Mouse (Mus musculus) midbrain, embryonic 12.5 days (tissue): Measurements from ENCODE around the gene B4galt1. TPM values are rescaled to one million over a fixed set of nuclear protein-coding genes. Genes with fewer than 3 reads are reported as not detected.

Source experiments
- ATAC-seq: fragments of 200-750 bp; cut with Nextera tagmentation; 2 replicates; pipeline ENCODE4 v1.8.0; 2017; ENCODE audit warnings: low read depth, moderate TSS enrichment, moderate library complexity; ENCODE audit not compliant: low FRiP score
- H3K27ac ChIP-seq: fragments of 300-500 bp; sonication (generic); replicated peaks from 2 replicates; pipeline ENCODE4 v1.5.1; 2016; ENCODE audit warnings: mild to moderate bottlenecking
- H3K27me3 ChIP-seq: fragments of 300-500 bp; sonication (generic); 2 replicates; pipeline ENCODE4 v1.6.1; 2016; ENCODE audit warnings: mild to moderate bottlenecking
- H3K36me3 ChIP-seq: fragments of 300-500 bp; sonication (generic); 2 replicates; pipeline ENCODE4 v1.6.1; 2016
- H3K4me1 ChIP-seq: fragments of 300-500 bp; sonication (generic); 2 replicates; pipeline ENCODE4 v1.6.1; 2016
- H3K4me2 ChIP-seq: fragments of 300-500 bp; sonication (generic); replicated peaks from 2 replicates; pipeline ENCODE4 v1.6.1; 2016; ENCODE audit warnings: mild to moderate bottlenecking, moderate library complexity
- H3K4me3 ChIP-seq: fragments of 300-500 bp; sonication (generic); 2 replicates; pipeline ENCODE4 v1.5.1; 2016; ENCODE audit warnings: mild to moderate bottlenecking
- H3K9ac ChIP-seq: fragments of 300-500 bp; sonication (generic); replicated peaks from 2 replicates; pipeline ENCODE4 v1.6.1; 2016; ENCODE audit warnings: mild to moderate bottlenecking, moderate library complexity
- H3K9me3 ChIP-seq: fragments of 300-500 bp; sonication (generic); 2 replicates; pipeline ENCODE4 v1.6.1; 2016; ENCODE audit warnings: mild to moderate bottlenecking
- WGBS: fragments of 180-500 bp; shearing (Covaris S2); methylation state at CpG from one replicate; pipeline ENCODE4 v1.1.7; 2016; 5-methylcytosine and 5-hydroxymethylcytosine counted together
- polyA plus RNA-seq: library from polyadenylated mRNA; unstranded; fragments of >200 nt; fragmentation: Nextera tagmentation; extraction: Ambion mirVana; gene quantifications from 2 replicates; pipeline ENCODE4 v1.2.1, GENCODE M21; 2016

The B4galt1 gene
- 14.8 and 15.2 TPM in 2 replicates for polyA plus RNA-seq

- no peaks in the 10 kb centered on the region for H3K27me3 ChIP-seq
- peak within 1 kb of the TSS; percentile 77 for H3K4me2 ChIP-seq
- peak; percentile 95 for ATAC-seq
- peak within 1 kb of the TSS; percentile 74 for H3K4me3 ChIP-seq
- H3K36me3 ChIP-seq, result no peaks in the 10 kb centered on the region
- H3K27ac ChIP-seq, result peak within 1 kb of the TSS; percentile 90
- 1% methylated on average over 74 of the region's 83 CpGs for WGBS
- H3K9ac ChIP-seq, result peak within 1 kb of the TSS; percentile 89
- H3K9me3 ChIP-seq, result no peaks in the 10 kb centered on the region
- H3K4me1 ChIP-seq, result peaks cover 35% of the 10 kb centered on the region
These were observed at the start of gene B4galt1 for GRCm38 (mm10) chr4:40853565-40854386. TSS of gene B4galt1 (minus strand) at chr4:40854005.

GRCm38 (mm10) chr4:40900612-40901011 lies 46.8 kb upstream of the B4galt1 start:
- H3K4me3 ChIP-seq, result no peak overlapping the region
- no peak overlapping the region for H3K9ac ChIP-seq
- peaks cover under 1% of the 10 kb centered on the region for H3K9me3 ChIP-seq
- no peak overlapping the region for H3K27ac ChIP-seq
- H3K4me1 ChIP-seq, result no peaks in the 10 kb centered on the region
- no peak for ATAC-seq
- no peaks in the 10 kb centered on the region for H3K36me3 ChIP-seq
- no peak overlapping the region for H3K4me2 ChIP-seq
- 85% methylated on average over 4 of the region's 4 CpGs for WGBS
- H3K27me3 ChIP-seq, result no peaks in the 10 kb centered on the region

- Histone ChIP-seq H3K9me3 (peaks cover 3% of the 10 kb centered on the region), H3K4me1 (no peaks in the 10 kb centered on the region), H3K4me3 (no peak overlapping the region), H3K9ac (no peak overlapping the region), H3K36me3 (no peaks in the 10 kb centered on the region), H3K4me2 (no peak overlapping the region), H3K27ac (no peak overlapping the region), H3K27me3 (no peaks in the 10 kb centered on the region)
- WGBS, result 96% methylated on average over 3 of the region's 3 CpGs
- ATAC-seq, result no peak
These were observed 46.3 kb upstream of the B4galt1 start for GRCm38 (mm10) chr4:40900071-40900470.

GRCm38 (mm10) chr4:40899264-40899663 lies 45.5 kb upstream of the B4galt1 start:
- 77% methylated on average over 2 of the region's 2 CpGs for WGBS
- no peak overlapping the region for H3K4me3 ChIP-seq
- no peak overlapping the region for H3K27ac ChIP-seq
- no peak overlapping the region for H3K9ac ChIP-seq
- H3K27me3 ChIP-seq, result no peaks in the 10 kb centered on the region
- no peak for ATAC-seq
- no peaks in the 10 kb centered on the region for H3K4me1 ChIP-seq
- no peaks in the 10 kb centered on the region for H3K36me3 ChIP-seq
- peaks cover 3% of the 10 kb centered on the region for H3K9me3 ChIP-seq
- no peak overlapping the region for H3K4me2 ChIP-seq

- Histone ChIP-seq H3K27ac (no peak overlapping the region), H3K4me2 (no peak overlapping the region), H3K36me3 (no peaks in the 10 kb centered on the region), H3K9me3 (peaks cover 3% of the 10 kb centered on the region), H3K9ac (no peak overlapping the region), H3K27me3 (no peaks in the 10 kb centered on the region), H3K4me1 (no peaks in the 10 kb centered on the region), H3K4me3 (no peak overlapping the region)
- no peak for ATAC-seq
- 81% methylated on average over 6 of the region's 6 CpGs for WGBS
These were observed 44.8 kb upstream of the B4galt1 start for GRCm38 (mm10) chr4:40898476-40899044.

- H3K4me1 ChIP-seq, result no peaks in the 10 kb centered on the region
- no peak for ATAC-seq
- WGBS, result 94% methylated on average over 2 of the region's 2 CpGs
These were observed 41.8 kb upstream of the B4galt1 start for GRCm38 (mm10) chr4:40895646-40896045.

GRCm38 (mm10) chr4:40895118-40895517 lies 41.3 kb upstream of the B4galt1 start:
- Histone ChIP-seq H3K4me2 (no peak overlapping the region), H3K36me3 (no peaks in the 10 kb centered on the region), H3K4me1 (no peaks in the 10 kb centered on the region), H3K27me3 (no peaks in the 10 kb centered on the region), H3K27ac (no peak overlapping the region), H3K9me3 (peaks cover 3% of the 10 kb centered on the region), H3K9ac (no peak overlapping the region), H3K4me3 (no peak overlapping the region)
- WGBS, result 91% methylated on average over 3 of the region's 3 CpGs
- ATAC-seq, result no peak

More at GRCm38 (mm10) chr4:40895646-40896045, 41.8 kb upstream of the B4galt1 start:
- H3K36me3 ChIP-seq, result no peaks in the 10 kb centered on the region
- H3K4me3 ChIP-seq, result no peak overlapping the region
- peaks cover 3% of the 10 kb centered on the region for H3K9me3 ChIP-seq
- H3K4me2 ChIP-seq, result no peak overlapping the region
- no peak overlapping the region for H3K9ac ChIP-seq
- H3K27ac ChIP-seq, result no peak overlapping the region
- no peaks in the 10 kb centered on the region for H3K27me3 ChIP-seq

GRCm38 (mm10) chr4:40891206-40891605 lies 37.4 kb upstream of the B4galt1 start:
- Histone ChIP-seq H3K36me3 (no peaks in the 10 kb centered on the region), H3K4me1 (no peaks in the 10 kb centered on the region), H3K9ac (no peak overlapping the region), H3K9me3 (peaks cover 3% of the 10 kb centered on the region; the same call in 1 of the 2 replicates), H3K27me3 (no peaks in the 10 kb centered on the region), H3K27ac (no peak overlapping the region), H3K4me3 (no peak overlapping the region), H3K4me2 (no peak overlapping the region)
- no peak for ATAC-seq
- WGBS, result 76% methylated on average over 5 of the region's 5 CpGs

- ATAC-seq, result no peak
- Histone ChIP-seq H3K9ac (no peak overlapping the region), H3K9me3 (no peaks in the 10 kb centered on the region), H3K36me3 (no peaks in the 10 kb centered on the region), H3K27ac (no peak overlapping the region), H3K27me3 (no peaks in the 10 kb centered on the region), H3K4me1 (no peaks in the 10 kb centered on the region), H3K4me3 (no peak overlapping the region), H3K4me2 (no peak overlapping the region)
- WGBS, result 89% methylated on average over 4 of the region's 4 CpGs
These were observed 36.2 kb upstream of the B4galt1 start for GRCm38 (mm10) chr4:40889983-40890382.

GRCm38 (mm10) chr4:40889252-40889651 lies 35.4 kb upstream of the B4galt1 start:
- H3K27me3 ChIP-seq, result no peaks in the 10 kb centered on the region
- H3K9ac ChIP-seq, result no peak overlapping the region
- H3K4me2 ChIP-seq, result no peak overlapping the region
- no peaks in the 10 kb centered on the region for H3K36me3 ChIP-seq
- 78% methylated on average over 3 of the region's 3 CpGs for WGBS
- H3K4me1 ChIP-seq, result no peaks in the 10 kb centered on the region
- no peak overlapping the region for H3K4me3 ChIP-seq
- H3K9me3 ChIP-seq, result no peaks in the 10 kb centered on the region
- ATAC-seq, result no peak
- H3K27ac ChIP-seq, result no peak overlapping the region

- Histone ChIP-seq H3K9ac (no peak overlapping the region), H3K27me3 (no peaks in the 10 kb centered on the region), H3K4me1 (no peaks in the 10 kb centered on the region), H3K4me2 (no peak overlapping the region), H3K4me3 (no peak overlapping the region), H3K36me3 (no peaks in the 10 kb centered on the region), H3K27ac (no peak overlapping the region), H3K9me3 (no peaks in the 10 kb centered on the region)
- ATAC-seq, result no peak
- 86% methylated on average over 11 of the region's 11 CpGs for WGBS
These were observed 35.0 kb upstream of the B4galt1 start for GRCm38 (mm10) chr4:40888839-40889238.

GRCm38 (mm10) chr4:40885883-40886282 lies 32.1 kb upstream of the B4galt1 start:
- Histone ChIP-seq H3K9me3 (no peaks in the 10 kb centered on the region), H3K4me2 (no peak overlapping the region), H3K27me3 (no peaks in the 10 kb centered on the region), H3K4me1 (no peaks in the 10 kb centered on the region), H3K36me3 (no peaks in the 10 kb centered on the region), H3K9ac (no peak overlapping the region), H3K27ac (no peak overlapping the region), H3K4me3 (no peak overlapping the region)
- ATAC-seq, result no peak
- 78% methylated on average over 4 of the region's 4 CpGs for WGBS
